ENCODE assay signal across 9 mouse cellular contexts in genomic region chr4:152424922-152425321, GRCm38 (mm10). TPM values are rescaled to one million over a fixed set of nuclear protein-coding genes. Genes with fewer than 3 reads are reported as not detected.
A peak's percentile ranks its signal among the peaks of the same experiment; 100 is the strongest.
DNase-seq lines count a peak whose midpoint lies in the region; ATAC-seq and TF ChIP-seq lines count a peak whose summit lies in the region.
"Had no signal": no experiment of that assay in that cellular context is flagged by ENCODE, and none has a peak within 500 bp of the region (broad histone marks: within the 10 kb centered on the region; RNA-seq: fewer than 3 reads in every experiment).

No protein-coding gene starts in this region.

- no peak for DNase-seq in heart, postnatal 0 days (ENCODE audit: low spot score)
- peak; percentile 37 for DNase-seq in right cerebral cortex, postnatal 4 days
- no peak for DNase-seq in right cerebral cortex, adult 2 months (ENCODE audit: low spot score in 2 of 2)
- DNase-seq in thymus, postnatal 25 days = peak; percentile 36
- DNase-seq in adrenal gland, adult 18-20 months (ENCODE audit: low spot score in 2 of 2) = no peak
- DNase-seq in kidney, adult 8-10 months = no peak

- H3K27ac ChIP-seq in heart, postnatal 0 days (ENCODE audit: low read depth) = no peak overlapping the region
- H3K27ac ChIP-seq in heart, embryonic 12.5 days (ENCODE audit: poor library complexity, severe bottlenecking) = no peak overlapping the region
- no peak overlapping the region for H3K27ac ChIP-seq in embryonic fibroblast, embryonic 13.5 days (ENCODE audit: insufficient read depth, low read length)
- H3K27ac ChIP-seq: limb, embryonic 15.5 days had no signal

- no peak overlapping the region for H3K4me2 ChIP-seq in heart, postnatal 0 days (ENCODE audit: low read depth, low read length)
- no peak overlapping the region for H3K4me2 ChIP-seq in heart, embryonic 12.5 days
- H3K4me2 ChIP-seq: limb, embryonic 15.5 days had no signal

- no peak overlapping the region for H3K4me3 ChIP-seq in heart, postnatal 0 days (ENCODE audit: low read depth, low read length)
- no peak overlapping the region for H3K4me3 ChIP-seq in heart, embryonic 12.5 days
- no peak overlapping the region for H3K4me3 ChIP-seq in embryonic fibroblast, embryonic 13.5 days (ENCODE audit: insufficient read depth, low read length)
- H3K4me3 ChIP-seq: limb, embryonic 15.5 days had no signal

- TF ChIP-seq POLR2A in embryonic fibroblast, embryonic 13.5 days (IDR thresholded peaks at IDR 0.05; ENCODE audit: low read depth, low read length) = no peak

- 65% methylated on average over 5 of the region's 5 CpGs for WGBS in heart, postnatal 0 days
- WGBS in heart, embryonic 12.5 days = 55% methylated on average over 5 of the region's 5 CpGs

- no peaks in the 10 kb centered on the region for H3K9me3 ChIP-seq in heart, postnatal 0 days (replicated peaks; ENCODE audit: control insufficient read depth, low read length)
- H3K9me3 ChIP-seq in heart, embryonic 12.5 days (replicated peaks) = peaks cover 4% of the 10 kb centered on the region
- H3K9me3 ChIP-seq: limb, embryonic 15.5 days had no signal

- H3K9ac ChIP-seq in heart, postnatal 0 days (replicated peaks; ENCODE audit: low read depth, low read length) = no peak overlapping the region
- H3K9ac ChIP-seq in heart, embryonic 12.5 days = no peak overlapping the region
- H3K9ac ChIP-seq: limb, embryonic 15.5 days had no signal

- no peaks in the 10 kb centered on the region for H3K27me3 ChIP-seq in heart, postnatal 0 days (ENCODE audit: control insufficient read depth, insufficient read depth, low read length)
- 0 out of 2 replicates have a peak, but pooled peaks cover 4% of the 10 kb centered on the region for H3K27me3 ChIP-seq in heart, embryonic 12.5 days (replicated peaks)
- H3K27me3 ChIP-seq: limb, embryonic 15.5 days had no signal

- H3K4me1 ChIP-seq in heart, postnatal 0 days (ENCODE audit: control insufficient read depth, insufficient read depth) = no peaks in the 10 kb centered on the region
- H3K4me1 ChIP-seq in heart, embryonic 12.5 days (replicated peaks) = no peaks in the 10 kb centered on the region
- no peaks in the 10 kb centered on the region for H3K4me1 ChIP-seq in embryonic fibroblast, embryonic 13.5 days (ENCODE audit: control insufficient read depth, insufficient read depth, low read length)
- H3K4me1 ChIP-seq: limb, embryonic 15.5 days had no signal

- no peak for ATAC-seq in heart, postnatal 0 days (ENCODE audit: insufficient read depth, low read depth)
- no peak for ATAC-seq in heart, embryonic 12.5 days (ENCODE audit: insufficient number of reproducible peaks, low FRiP score)

- no peaks in the 10 kb centered on the region for H3K36me3 ChIP-seq in heart, postnatal 0 days (replicated peaks; ENCODE audit: control insufficient read depth, insufficient read depth, low read length)
- H3K36me3 ChIP-seq in heart, embryonic 12.5 days = no peaks in the 10 kb centered on the region
- H3K36me3 ChIP-seq: limb, embryonic 15.5 days had no signal

- peak; percentile 41 for TF ChIP-seq CTCF in heart, postnatal 0 days (IDR thresholded peaks at IDR 0.05; ENCODE audit: low read depth)
- TF ChIP-seq CTCF in embryonic fibroblast, embryonic 13.5 days (IDR thresholded peaks at IDR 0.05; ENCODE audit: borderline replicate concordance, insufficient read depth, low read length) = peak; percentile 59; the same call in 1 of the 2 replicates

- no peak for TF ChIP-seq EP300 in heart, postnatal 0 days (IDR thresholded peaks at IDR 0.05; ENCODE audit: low read depth)

RNA-seq across cellular contexts. Expression of gene Nphp4, which starts 51.6 kb away (rescaled TPM):
- 1.5 and 5.0 TPM in 2 replicates for total RNA-seq in heart, postnatal 0 days (2014; rRNA removed; ENCODE audit: low replicate concordance)
- 0.46 and 0.51 TPM in 2 replicates for polyA plus RNA-seq in heart, postnatal 0 days (2015; fragmentation: Nextera tagmentation; extraction: Ambion mirVana)
- polyA plus RNA-seq in heart, embryonic 12.5 days (2016; fragmentation: Nextera tagmentation; extraction: Ambion mirVana) = 2.6 and 2.7 TPM in 2 replicates
- 2.4 and 4.0 TPM in 2 replicates for polyA plus RNA-seq in embryonic fibroblast, embryonic 13.5 days (2011; ENCODE audit: insufficient read length, low read depth, missing spikeins)
- total RNA-seq in adrenal gland, adult 18-20 months (2021) = 1 to 10 TPM; 2.9 to 4.1 TPM

RNA-seq across cellular contexts. Expression of gene Kcnab2, which starts 52.7 kb away (rescaled TPM):
- 1.5 and 2.9 TPM in 2 replicates for total RNA-seq in heart, postnatal 0 days (2014; rRNA removed; ENCODE audit: low replicate concordance)
- polyA plus RNA-seq in heart, postnatal 0 days (2015; fragmentation: Nextera tagmentation; extraction: Ambion mirVana) = 0.69 and 1.1 TPM in 2 replicates
- 5.2 and 5.6 TPM in 2 replicates for polyA plus RNA-seq in heart, embryonic 12.5 days (2016; fragmentation: Nextera tagmentation; extraction: Ambion mirVana)
- polyA plus RNA-seq in embryonic fibroblast, embryonic 13.5 days (2011; ENCODE audit: insufficient read length, low read depth, missing spikeins) = 2.6 and 3.6 TPM in 2 replicates
- total RNA-seq in adrenal gland, adult 18-20 months (2021) = 1 to 10 TPM; 4.6 to 5.5 TPM

Comparison
In these comparisons a context has a peak if more than half of its experiments do, and no peak if none do; other contexts are left out.
1. DNase-seq: peak in right cerebral cortex, postnatal 4 days (single experiment) and thymus, postnatal 25 days (single experiment); none in heart, postnatal 0 days (single experiment), right cerebral cortex, adult 2 months (0 of 2), adrenal gland, adult 18-20 months (0 of 2) and kidney, adult 8-10 months (0 of 2).